Mouse (Mus musculus): Measurements from ENCODE around the gene Anapc15.

- TF ChIP-seq CTCF (IDR thresholded peaks at IDR 0.05; ENCODE audit: low read depth) (no peak), EP300 (IDR thresholded peaks at IDR 0.05; ENCODE audit: low read depth) (no peak)
Observed at GRCm38 (mm10) chr7:101939758-101940157, 76.2 kb downstream of the Anapc15 start.

Data from liver, postnatal 0 days (tissue).